Mouse (Mus musculus): ENCODE results near the gene Mcm10. TPM values are rescaled to one million over a fixed set of nuclear protein-coding genes. Genes with fewer than 3 reads are reported as not detected.

Gene Mcm10
- polyA plus RNA-seq, 1 experiment from 2014 or later, result 52.3 TPM

DNA sequence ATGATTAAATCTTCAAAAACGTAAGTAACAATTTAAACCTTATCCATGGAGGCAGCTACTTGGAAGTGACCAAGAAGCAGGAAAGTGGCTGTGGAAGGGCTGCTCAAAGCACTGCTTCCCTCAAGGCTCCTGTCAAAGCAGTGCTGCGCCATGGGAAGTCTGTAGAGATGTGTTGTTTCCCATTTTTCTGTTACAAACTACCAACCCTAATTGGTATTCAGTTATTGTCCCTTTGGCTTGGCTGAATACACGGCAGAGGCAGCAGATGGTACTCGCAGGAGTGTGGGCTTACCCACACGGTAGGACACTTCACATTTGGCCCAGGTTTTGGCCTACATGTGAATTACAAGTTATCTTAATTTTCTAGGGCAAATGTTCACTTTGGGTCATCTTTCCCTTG, 25.7 kb upstream of the Mcm10 start:
- no peaks in the 10 kb centered on the region for H3K27me3 ChIP-seq (ENCODE audit: insufficient read depth, low read length)
- DNase-seq (no peak), ATAC-seq (ENCODE audit: insufficient read depth) (no peak)
- TF ChIP-seq CTCF (IDR thresholded peaks at IDR 0.05; ENCODE audit: low read depth), result no peak
- H3K4me3 ChIP-seq (ENCODE audit: low read depth, low read length), result no peak overlapping the region
- no peaks in the 10 kb centered on the region for H3K36me3 ChIP-seq (ENCODE audit: insufficient read depth)
- 77% methylated on average over 5 of the region's 5 CpGs for WGBS
- no peak overlapping the region for H3K4me2 ChIP-seq
- no peak overlapping the region for H3K9ac ChIP-seq
- no peak overlapping the region for H3K27ac ChIP-seq (ENCODE audit: low read depth)
- H3K4me1 ChIP-seq (ENCODE audit: insufficient read depth), result no peaks in the 10 kb centered on the region; the same call in 1 of the 2 replicates
- H3K9me3 ChIP-seq (ENCODE audit: low read depth, low read length), result no peaks in the 10 kb centered on the region

GRCm38 (mm10) chr2:5037390-5037789, 24.8 kb upstream of the Mcm10 start:
- H3K4me1 ChIP-seq (ENCODE audit: insufficient read depth), result no peaks in the 10 kb centered on the region; the same call in 1 of the 2 replicates
- ATAC-seq (ENCODE audit: insufficient read depth) (peak; percentile 70; the same call in 1 of the 2 replicates), DNase-seq (peak; percentile 57)
- no peaks in the 10 kb centered on the region for H3K9me3 ChIP-seq (ENCODE audit: low read depth, low read length)
- H3K9ac ChIP-seq, result no peak overlapping the region
- no peak overlapping the region for H3K4me3 ChIP-seq (ENCODE audit: low read depth, low read length)
- H3K36me3 ChIP-seq (ENCODE audit: insufficient read depth), result no peaks in the 10 kb centered on the region
- H3K4me2 ChIP-seq, result no peak overlapping the region
- H3K27me3 ChIP-seq (ENCODE audit: insufficient read depth, low read length), result no peaks in the 10 kb centered on the region
- no peak overlapping the region for H3K27ac ChIP-seq (ENCODE audit: low read depth)
- WGBS, result 64% methylated on average over 3 of the region's 3 CpGs
- peak; percentile 16; the same call in 1 of the 2 replicates for TF ChIP-seq CTCF (IDR thresholded peaks at IDR 0.05; ENCODE audit: low read depth)

- TF ChIP-seq CTCF (IDR thresholded peaks at IDR 0.05; ENCODE audit: low read depth), result no peak
- H3K27me3 ChIP-seq (ENCODE audit: insufficient read depth, low read length), result no peaks in the 10 kb centered on the region
- H3K4me1 ChIP-seq (ENCODE audit: insufficient read depth), result no peaks in the 10 kb centered on the region; the same call in 1 of the 2 replicates
- no peak for DNase-seq
- no peak overlapping the region for H3K27ac ChIP-seq (ENCODE audit: low read depth)
- H3K9ac ChIP-seq, result no peak overlapping the region
- H3K4me2 ChIP-seq, result no peak overlapping the region
- no peak overlapping the region for H3K4me3 ChIP-seq (ENCODE audit: low read depth, low read length)
- WGBS, result 76% methylated on average over 10 of the region's 10 CpGs
- H3K9me3 ChIP-seq (ENCODE audit: low read depth, low read length), result no peaks in the 10 kb centered on the region
- no peaks in the 10 kb centered on the region for H3K36me3 ChIP-seq (ENCODE audit: insufficient read depth)
- ATAC-seq (ENCODE audit: insufficient read depth), result no peak
Observed at GRCm38 (mm10) chr2:5036411-5037076, 24.0 kb upstream of the Mcm10 start.

DNA sequence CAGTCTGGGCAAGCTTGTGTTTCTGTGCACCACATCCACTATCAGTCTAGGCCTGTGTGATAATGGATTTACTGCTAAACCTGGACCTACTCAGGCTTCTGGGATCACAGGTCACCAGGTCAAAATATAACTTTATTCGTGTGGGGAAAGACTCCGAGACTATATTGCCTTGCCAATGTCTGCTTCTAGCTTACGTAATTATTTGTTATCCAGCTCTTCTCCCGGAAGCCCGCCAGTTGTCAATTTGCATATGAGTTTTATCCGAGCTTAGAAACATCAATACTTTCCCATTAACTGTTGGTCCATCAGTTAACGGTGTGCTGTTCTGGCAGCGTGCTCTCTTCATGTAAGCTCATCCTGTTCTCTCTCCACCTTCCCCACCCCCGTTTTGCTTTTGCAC, 22.6 kb upstream of the Mcm10 start:
- WGBS, result 75% methylated on average over 9 of the region's 9 CpGs
- TF ChIP-seq CTCF (IDR thresholded peaks at IDR 0.05; ENCODE audit: low read depth), result no peak
- Histone ChIP-seq H3K27ac (ENCODE audit: low read depth) (no peak overlapping the region), H3K27me3 (ENCODE audit: insufficient read depth, low read length) (no peaks in the 10 kb centered on the region), H3K9me3 (ENCODE audit: low read depth, low read length) (no peaks in the 10 kb centered on the region), H3K9ac (no peak overlapping the region), H3K4me3 (ENCODE audit: low read depth, low read length) (no peak overlapping the region), H3K36me3 (ENCODE audit: insufficient read depth) (no peaks in the 10 kb centered on the region), H3K4me2 (no peak overlapping the region), H3K4me1 (ENCODE audit: insufficient read depth) (no peaks in the 10 kb centered on the region; the same call in 1 of the 2 replicates)
- DNase-seq (no peak), ATAC-seq (ENCODE audit: insufficient read depth) (no peak)

- ATAC-seq (ENCODE audit: insufficient read depth) (no peak), DNase-seq (no peak)
- no peak overlapping the region for H3K4me3 ChIP-seq (ENCODE audit: low read depth, low read length)
- no peak overlapping the region for H3K27ac ChIP-seq (ENCODE audit: low read depth)
- H3K4me1 ChIP-seq (ENCODE audit: insufficient read depth), result no peaks in the 10 kb centered on the region; the same call in 1 of the 2 replicates
- no peak for TF ChIP-seq CTCF (IDR thresholded peaks at IDR 0.05; ENCODE audit: low read depth)
- H3K36me3 ChIP-seq (ENCODE audit: insufficient read depth), result no peaks in the 10 kb centered on the region
- H3K9me3 ChIP-seq (ENCODE audit: low read depth, low read length), result no peaks in the 10 kb centered on the region
- H3K9ac ChIP-seq, result no peak overlapping the region
- 61% methylated on average over 8 of the region's 8 CpGs for WGBS
- H3K27me3 ChIP-seq (ENCODE audit: insufficient read depth, low read length), result no peaks in the 10 kb centered on the region
- no peak overlapping the region for H3K4me2 ChIP-seq
Observed at GRCm38 (mm10) chr2:5034801-5035200, 22.2 kb upstream of the Mcm10 start.

DNA sequence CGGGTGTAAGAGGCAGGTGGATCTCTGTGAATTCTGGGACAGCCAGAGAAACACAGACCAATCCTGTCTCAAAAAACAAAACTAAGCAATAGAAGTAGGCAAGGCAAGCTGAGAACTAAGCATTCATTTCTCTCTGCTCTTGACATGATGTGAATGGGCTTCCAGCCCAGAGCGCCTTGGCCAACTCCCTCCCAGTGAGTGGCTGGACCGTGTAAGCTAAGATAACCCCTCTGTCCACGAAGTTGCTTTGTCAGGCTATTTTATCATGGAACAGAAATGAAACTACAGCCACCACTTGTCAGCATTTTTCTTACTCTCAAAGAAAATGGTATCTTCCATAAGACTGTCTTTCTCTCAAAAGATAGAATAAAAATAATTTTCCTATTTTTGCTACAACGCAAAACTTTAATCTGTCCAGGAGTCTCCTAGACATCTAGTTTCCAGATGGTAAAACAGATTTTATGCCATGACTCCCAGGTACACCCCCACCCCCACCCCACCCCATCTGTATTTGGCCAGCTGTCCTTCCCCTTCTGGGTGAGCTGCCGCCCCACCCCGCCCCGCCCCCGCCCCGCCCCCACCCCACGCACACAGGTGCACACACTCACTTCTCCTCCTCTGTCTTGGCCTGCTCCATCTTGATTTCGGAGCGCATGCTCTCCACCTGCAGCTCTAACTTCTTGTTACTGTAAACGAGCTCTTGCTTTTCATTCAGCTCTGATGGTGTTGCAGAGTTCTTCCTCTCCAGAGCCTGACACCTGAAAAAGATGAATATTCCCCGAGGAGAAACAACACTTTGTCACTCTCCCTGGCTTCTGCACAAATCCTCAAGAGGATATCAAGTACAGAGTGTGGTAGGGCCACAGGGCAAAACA, 21.2 kb upstream of the Mcm10 start:
- 49% methylated on average over 15 of the region's 15 CpGs for WGBS
- Histone ChIP-seq H3K27me3 (ENCODE audit: insufficient read depth, low read length) (no peaks in the 10 kb centered on the region), H3K4me2 (no peak overlapping the region), H3K4me1 (ENCODE audit: insufficient read depth) (no peaks in the 10 kb centered on the region; the same call in 1 of the 2 replicates), H3K9ac (no peak overlapping the region), H3K4me3 (ENCODE audit: low read depth, low read length) (no peak overlapping the region), H3K27ac (ENCODE audit: low read depth) (no peak overlapping the region), H3K9me3 (ENCODE audit: low read depth, low read length) (no peaks in the 10 kb centered on the region), H3K36me3 (ENCODE audit: insufficient read depth) (no peaks in the 10 kb centered on the region)
- peak; percentile 36; the same call in 1 of the 2 replicates for ATAC-seq (ENCODE audit: insufficient read depth)
- no peak for TF ChIP-seq CTCF (IDR thresholded peaks at IDR 0.05; ENCODE audit: low read depth)
- DNase-seq, result peak; percentile 44

DNA sequence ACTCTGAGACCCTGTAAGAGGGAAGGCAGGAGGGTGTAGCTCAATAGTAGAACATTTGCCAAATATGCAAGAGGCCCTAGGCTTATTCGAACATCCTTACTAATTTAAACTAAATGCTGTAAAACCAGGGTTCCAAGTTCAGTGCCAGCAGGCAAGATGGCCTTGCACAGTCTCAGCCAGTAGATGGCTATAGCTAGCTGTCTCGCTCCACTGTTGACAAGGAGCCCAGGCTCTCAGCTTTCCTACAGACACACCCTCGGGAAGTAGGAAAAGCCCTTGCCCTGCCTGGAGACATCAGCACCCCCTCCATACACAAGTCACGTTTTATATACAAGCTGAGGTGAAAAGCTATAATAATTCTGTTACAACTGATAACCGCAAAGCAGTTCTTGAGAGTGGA, 20.1 kb upstream of the Mcm10 start:
- Histone ChIP-seq H3K9me3 (ENCODE audit: low read depth, low read length) (no peaks in the 10 kb centered on the region), H3K27me3 (ENCODE audit: insufficient read depth, low read length) (no peaks in the 10 kb centered on the region), H3K4me3 (ENCODE audit: low read depth, low read length) (no peak overlapping the region), H3K4me2 (no peak overlapping the region), H3K36me3 (ENCODE audit: insufficient read depth) (no peaks in the 10 kb centered on the region), H3K4me1 (ENCODE audit: insufficient read depth) (no peaks in the 10 kb centered on the region; the same call in 1 of the 2 replicates), H3K27ac (ENCODE audit: low read depth) (no peak overlapping the region), H3K9ac (no peak overlapping the region)
- WGBS, result 62% methylated on average over 5 of the region's 5 CpGs
- ATAC-seq (ENCODE audit: insufficient read depth) (no peak), DNase-seq (no peak)
- TF ChIP-seq CTCF (IDR thresholded peaks at IDR 0.05; ENCODE audit: low read depth), result no peak

Measured in lung, embryonic 14.5 days (tissue).